Mouse (Mus musculus) heart, postnatal 0 days (tissue): Measurements from ENCODE around the gene 2210407C18Rik. TPM values are rescaled to one million over a fixed set of nuclear protein-coding genes. Genes with fewer than 3 reads are reported as not detected.

Source experiments
- ATAC-seq: fragments of 200-750 bp; cut with Nextera tagmentation; 2 replicates; pipeline ENCODE4 v1.8.0; 2017; ENCODE audit warnings: low read depth, moderate number of reproducible peaks, moderate library complexity; ENCODE audit not compliant: insufficient read depth
- DNase-seq: peaks from one replicate; pipeline ENCODE4 v3.0.0-alpha.2; 2016; ENCODE audit warnings: low spot score
- H3K27ac ChIP-seq: fragments of 300-500 bp; sonication (generic); 2 replicates; pipeline ENCODE4 v1.5.1; 2014; ENCODE audit warnings: low read depth, mild to moderate bottlenecking
- H3K27me3 ChIP-seq: fragments of 300-500 bp; sonication (generic); 2 replicates; pipeline ENCODE4 v1.6.1; 2014; ENCODE audit warnings: low read length, mixed read lengths; ENCODE audit not compliant: control insufficient read depth, insufficient read depth
- H3K36me3 ChIP-seq: fragments of 300-500 bp; sonication (generic); replicated peaks from 2 replicates; pipeline ENCODE4 v1.6.1; 2014; ENCODE audit warnings: low read length, mixed read lengths; ENCODE audit not compliant: control insufficient read depth, insufficient read depth
- H3K4me1 ChIP-seq: fragments of 300-500 bp; sonication (generic); 2 replicates; pipeline ENCODE4 v1.6.1; 2014; ENCODE audit warnings: antibody characterized with exemption; ENCODE audit not compliant: control insufficient read depth, insufficient read depth
- H3K4me2 ChIP-seq: fragments of 300-500 bp; sonication (generic); 2 replicates; pipeline ENCODE4 v1.6.1; 2014; ENCODE audit warnings: low read depth, mild to moderate bottlenecking, low read length, moderate library complexity
- H3K4me3 ChIP-seq: fragments of 300-500 bp; sonication (generic); 2 replicates; pipeline ENCODE4 v1.5.1; 2014; ENCODE audit warnings: low read depth, low read length
- H3K9ac ChIP-seq: fragments of 300-500 bp; sonication (generic); replicated peaks from 2 replicates; pipeline ENCODE4 v1.6.1; 2014; ENCODE audit warnings: low read depth, low read length, mixed read lengths
- H3K9me3 ChIP-seq: fragments of 300-500 bp; sonication (generic); replicated peaks from 2 replicates; pipeline ENCODE4 v1.6.1; 2016; ENCODE audit warnings: low read length; ENCODE audit not compliant: control insufficient read depth
- CTCF ChIP-seq: IDR thresholded peaks from 2 replicates; pipeline ENCODE4 v1.5.1; 2016; ENCODE audit warnings: antibody characterized with exemption, control low read depth, low read depth
- EP300 ChIP-seq: IDR thresholded peaks from 2 replicates; pipeline ENCODE4 v1.6.1; 2016; ENCODE audit warnings: antibody characterized with exemption, low read depth
- WGBS: fragments of 180-500 bp; shearing (Covaris S2); extraction: QIAGEN DNeasy Blood & Tissue Kit; methylation state at CpG from one replicate; pipeline ENCODE4 v1.1.7; 2014; 5-methylcytosine and 5-hydroxymethylcytosine counted together
- polyA plus RNA-seq: library from polyadenylated mRNA; unstranded; fragments of >200 nt; fragmentation: Nextera tagmentation; extraction: Ambion mirVana; gene quantifications from 2 replicates; pipeline ENCODE4 v1.2.1, GENCODE M21; 2015
- total RNA-seq: library from RNA; depleted of rRNA; stranded (reverse); fragments of >200 nt; gene quantifications from 2 replicates; pipeline ENCODE4 v1.2.3, GENCODE M21; 2014; ENCODE audit warnings: low replicate concordance; rRNA removed

2210407C18Rik gene
- total and polyA plus RNA-seq, 2 experiments from 2014 or later, result not detected

GRCm38 (mm10) chr11:58577430-58577829 is 38.4 kb downstream of the 2210407C18Rik start, which contains the start of gene Olfr325:
TSS of gene Olfr325 (plus strand) at chr11:58577730.
- Histone ChIP-seq H3K9me3 (no peaks in the 10 kb centered on the region), H3K4me2 (no peak within 1 kb of the TSS), H3K27ac (no peak within 1 kb of the TSS), H3K36me3 (no peaks in the 10 kb centered on the region), H3K4me3 (no peak within 1 kb of the TSS), H3K9ac (no peak within 1 kb of the TSS), H3K4me1 (no peaks in the 10 kb centered on the region), H3K27me3 (no peaks in the 10 kb centered on the region)
- no peak for DNase-seq
- TF ChIP-seq EP300 (no peak), CTCF (no peak)
- no peak for ATAC-seq
- WGBS, result 68% methylated on average over 1 of the region's 1 CpGs

- Histone ChIP-seq H3K9ac (no peak within 1 kb of the TSS), H3K27me3 (no peaks in the 10 kb centered on the region), H3K36me3 (no peaks in the 10 kb centered on the region), H3K9me3 (no peaks in the 10 kb centered on the region), H3K4me2 (no peak within 1 kb of the TSS), H3K4me3 (no peak within 1 kb of the TSS), H3K4me1 (no peaks in the 10 kb centered on the region), H3K27ac (no peak within 1 kb of the TSS)
- TF ChIP-seq EP300, result no peak
- no peak for ATAC-seq
- DNase-seq, result no peak
- 48% methylated on average over 5 of the region's 5 CpGs for WGBS
These were observed 45.5 kb downstream of the 2210407C18Rik start, which contains the start of gene Olfr224 for GRCm38 (mm10) chr11:58570405-58570804. TSS of gene Olfr224 (minus strand) at chr11:58570553.

Other genes with a start within 250 kb of the 2210407C18Rik start
- not detected in 2 replicates for gene Lypd8, start 237.0 kb downstream of the 2210407C18Rik start, total RNA-seq
- gene Lypd8, start 237.0 kb downstream of the 2210407C18Rik start, polyA plus RNA-seq, result 0.12 TPM in 1 of 2 replicates, not detected in the other
- not detected in 2 replicates for gene 1810065E05Rik, start 195.0 kb downstream of the 2210407C18Rik start, total RNA-seq
- gene 1810065E05Rik, start 195.0 kb downstream of the 2210407C18Rik start, polyA plus RNA-seq, result not detected in 2 replicates
- gene Gm12253, start 183.5 kb downstream of the 2210407C18Rik start, total RNA-seq, result not detected in 2 replicates
- not detected in 2 replicates for gene Gm12253, start 183.5 kb downstream of the 2210407C18Rik start, polyA plus RNA-seq
- not detected in 2 replicates for gene Lypd9, start 163.2 kb downstream of the 2210407C18Rik start, total RNA-seq
- not detected in 2 replicates for gene Lypd9, start 163.2 kb downstream of the 2210407C18Rik start, polyA plus RNA-seq
- not detected in 2 replicates for gene Olfr30, start 153.8 kb downstream of the 2210407C18Rik start, total RNA-seq
- not detected in 2 replicates for gene Olfr30, start 153.8 kb downstream of the 2210407C18Rik start, polyA plus RNA-seq
- gene Olfr332, start 123.5 kb downstream of the 2210407C18Rik start, total RNA-seq, result not detected in 2 replicates
- gene Olfr332, start 123.5 kb downstream of the 2210407C18Rik start, polyA plus RNA-seq, result not detected in 2 replicates
- gene Olfr331, start 113.5 kb downstream of the 2210407C18Rik start, total RNA-seq, result not detected in 2 replicates
- not detected in 2 replicates for gene Olfr331, start 113.5 kb downstream of the 2210407C18Rik start, polyA plus RNA-seq
- not detected in 2 replicates for gene Olfr330, start 81.2 kb downstream of the 2210407C18Rik start, total RNA-seq
- gene Olfr330, start 81.2 kb downstream of the 2210407C18Rik start, polyA plus RNA-seq, result not detected in 2 replicates
- gene Olfr329-ps, start 69.7 kb downstream of the 2210407C18Rik start, total RNA-seq, result not detected in 2 replicates
- not detected in 2 replicates for gene Olfr329-ps, start 69.7 kb downstream of the 2210407C18Rik start, polyA plus RNA-seq
- gene Olfr328, start 60.4 kb downstream of the 2210407C18Rik start, total RNA-seq, result not detected in 2 replicates
- not detected in 2 replicates for gene Olfr328, start 60.4 kb downstream of the 2210407C18Rik start, polyA plus RNA-seq
- gene Olfr224, start 45.5 kb downstream of the 2210407C18Rik start, total RNA-seq, result not detected in 2 replicates
- not detected in 2 replicates for gene Olfr224, start 45.5 kb downstream of the 2210407C18Rik start, polyA plus RNA-seq
- gene Olfr325, start 38.3 kb downstream of the 2210407C18Rik start, total RNA-seq, result not detected in 2 replicates
- not detected in 2 replicates for gene Olfr325, start 38.3 kb downstream of the 2210407C18Rik start, polyA plus RNA-seq
- gene Olfr324, start 21.0 kb downstream of the 2210407C18Rik start, total RNA-seq, result not detected in 2 replicates
- gene Olfr324, start 21.0 kb downstream of the 2210407C18Rik start, polyA plus RNA-seq, result not detected in 2 replicates
- gene Olfr323, start 14.4 kb upstream of the 2210407C18Rik start, total RNA-seq, result not detected in 2 replicates
- not detected in 2 replicates for gene Olfr323, start 14.4 kb upstream of the 2210407C18Rik start, polyA plus RNA-seq
- gene Trim58, start 24.4 kb upstream of the 2210407C18Rik start, total RNA-seq, result not detected in 2 replicates
- gene Trim58, start 24.4 kb upstream of the 2210407C18Rik start, polyA plus RNA-seq, result 0.05 TPM in 1 of 2 replicates, not detected in the other
- not detected in 2 replicates for gene Olfr322, start 42.7 kb upstream of the 2210407C18Rik start, total RNA-seq
- not detected in 2 replicates for gene Olfr322, start 42.7 kb upstream of the 2210407C18Rik start, polyA plus RNA-seq
- not detected in 2 replicates for gene Olfr320, start 65.0 kb upstream of the 2210407C18Rik start, total RNA-seq
- gene Olfr320, start 65.0 kb upstream of the 2210407C18Rik start, polyA plus RNA-seq, result not detected in 2 replicates
- gene Olfr319, start 83.1 kb upstream of the 2210407C18Rik start, total RNA-seq, result not detected in 2 replicates
- gene Olfr319, start 83.1 kb upstream of the 2210407C18Rik start, polyA plus RNA-seq, result not detected in 2 replicates
- gene Olfr318, start 107.9 kb upstream of the 2210407C18Rik start, total RNA-seq, result not detected in 2 replicates
- gene Olfr318, start 107.9 kb upstream of the 2210407C18Rik start, polyA plus RNA-seq, result not detected in 2 replicates
- gene Olfr317, start 123.1 kb upstream of the 2210407C18Rik start, total RNA-seq, result not detected in 2 replicates
- not detected in 2 replicates for gene Olfr317, start 123.1 kb upstream of the 2210407C18Rik start, polyA plus RNA-seq
- gene Olfr316, start 136.7 kb upstream of the 2210407C18Rik start, total RNA-seq, result not detected in 2 replicates
- not detected in 2 replicates for gene Olfr316, start 136.7 kb upstream of the 2210407C18Rik start, polyA plus RNA-seq
- gene Olfr315, start 157.1 kb upstream of the 2210407C18Rik start, total RNA-seq, result not detected in 2 replicates
- not detected in 2 replicates for gene Olfr315, start 157.1 kb upstream of the 2210407C18Rik start, polyA plus RNA-seq
- not detected in 2 replicates for gene Olfr314, start 166.9 kb upstream of the 2210407C18Rik start, total RNA-seq
- gene Olfr314, start 166.9 kb upstream of the 2210407C18Rik start, polyA plus RNA-seq, result not detected in 2 replicates
- gene Fam183b, start 185.9 kb upstream of the 2210407C18Rik start, total RNA-seq, result not detected in 2 replicates
- gene Fam183b, start 185.9 kb upstream of the 2210407C18Rik start, polyA plus RNA-seq, result 0.87 and 1.9 TPM in 2 replicates
- 0.12 TPM in 1 of 2 replicates, not detected in the other for gene Olfr313, start 198.9 kb upstream of the 2210407C18Rik start, total RNA-seq
- 0.04 TPM in 1 of 2 replicates, not detected in the other for gene Olfr313, start 198.9 kb upstream of the 2210407C18Rik start, polyA plus RNA-seq
- 0.35 TPM in 1 of 2 replicates, not detected in the other for gene Olfr312, start 213.2 kb upstream of the 2210407C18Rik start, total RNA-seq
- gene Olfr312, start 213.2 kb upstream of the 2210407C18Rik start, polyA plus RNA-seq, result 0.05 TPM in 1 of 2 replicates, not detected in the other
- not detected in 2 replicates for gene Olfr311, start 223.2 kb upstream of the 2210407C18Rik start, total RNA-seq
- 0.07 TPM in 1 of 2 replicates, not detected in the other for gene Olfr311, start 223.2 kb upstream of the 2210407C18Rik start, polyA plus RNA-seq
- gene Gm12258, start 231.1 kb upstream of the 2210407C18Rik start, total RNA-seq, result 2.5 and 2.7 TPM in 2 replicates
- 2.1 and 2.7 TPM in 2 replicates for gene Gm12258, start 231.1 kb upstream of the 2210407C18Rik start, polyA plus RNA-seq